Mouse (Mus musculus) hindbrain, embryonic 10.5 days (tissue): ENCODE data around the gene Lbhd2. TPM values are rescaled to one million over a fixed set of nuclear protein-coding genes. Genes with fewer than 3 reads are reported as not detected.

Source experiments
- DNase-seq: peaks from one replicate; pipeline ENCODE4 v3.0.0-alpha.2; 2017; ENCODE audit warnings: low spot score
- H3K27ac ChIP-seq: fragments of 300-500 bp; sonication (generic); 2 replicates; pipeline ENCODE4 v1.5.1; 2016; ENCODE audit warnings: mild to moderate bottlenecking, moderate library complexity
- H3K27me3 ChIP-seq: fragments of 300-500 bp; sonication (generic); 2 replicates; pipeline ENCODE4 v1.6.1; 2016; ENCODE audit warnings: mild to moderate bottlenecking; ENCODE audit not compliant: poor library complexity, insufficient read depth, severe bottlenecking
- H3K36me3 ChIP-seq: fragments of 300-500 bp; sonication (generic); 2 replicates; pipeline ENCODE4 v1.6.1; 2016; ENCODE audit warnings: mild to moderate bottlenecking, moderate library complexity
- H3K4me1 ChIP-seq: fragments of 300-500 bp; sonication (generic); replicated peaks from 2 replicates; pipeline ENCODE4 v1.6.1; 2016; ENCODE audit warnings: mild to moderate bottlenecking
- H3K4me3 ChIP-seq: fragments of 300-500 bp; sonication (generic); 2 replicates; pipeline ENCODE4 v1.5.1; 2016; ENCODE audit warnings: mild to moderate bottlenecking, moderate library complexity
- H3K9me3 ChIP-seq: fragments of 300-500 bp; sonication (generic); 2 replicates; pipeline ENCODE4 v1.6.1; 2016; ENCODE audit warnings: mild to moderate bottlenecking, moderate library complexity
- WGBS: fragments of 180-500 bp; shearing (Covaris S2); methylation state at CpG from one replicate; pipeline ENCODE4 v1.1.7; 2016; 5-methylcytosine and 5-hydroxymethylcytosine counted together
- polyA plus RNA-seq: library from polyadenylated mRNA; unstranded; fragments of >200 nt; fragmentation: Nextera tagmentation; extraction: Ambion mirVana; gene quantifications from 2 replicates; pipeline ENCODE4 v1.2.1, GENCODE M21; 2016

Lbhd2 gene
- polyA plus RNA-seq, 1 experiment from 2014 or later: 0.25 TPM

- WGBS: under 1% methylated on average over 32 of the region's 32 CpGs
- H3K4me1 ChIP-seq: peaks cover 47% of the 10 kb centered on the region
- no peak for DNase-seq
- peak overlapping the region; percentile 96 for H3K4me3 ChIP-seq
- H3K27me3 ChIP-seq: no peaks in the 10 kb centered on the region
- peak overlapping the region; percentile 97 for H3K27ac ChIP-seq
- H3K9me3 ChIP-seq: no peaks in the 10 kb centered on the region
- no peaks in the 10 kb centered on the region for H3K36me3 ChIP-seq
These were observed 28.6 kb upstream of the Lbhd2 start for GRCm38 (mm10) chr12:111377986-111378490.

- no peaks in the 10 kb centered on the region for H3K27me3 ChIP-seq
- peak overlapping the region; percentile 97 for H3K27ac ChIP-seq
- no peak for DNase-seq
- no peaks in the 10 kb centered on the region for H3K36me3 ChIP-seq
- H3K4me1 ChIP-seq: peaks cover 47% of the 10 kb centered on the region
- no peaks in the 10 kb centered on the region for H3K9me3 ChIP-seq
- H3K4me3 ChIP-seq: peak overlapping the region; percentile 96
- 80% methylated on average over 12 of the region's 12 CpGs for WGBS
These were observed 27.8 kb upstream of the Lbhd2 start for GRCm38 (mm10) chr12:111378812-111379211.

GRCm38 (mm10) chr12:111385883-111386641, 20.5 kb upstream of the Lbhd2 start:
- Histone ChIP-seq H3K9me3 (no peaks in the 10 kb centered on the region), H3K27ac (no peak overlapping the region), H3K36me3 (no peaks in the 10 kb centered on the region), H3K4me1 (peaks cover 16% of the 10 kb centered on the region), H3K4me3 (no peak overlapping the region), H3K27me3 (no peaks in the 10 kb centered on the region)
- DNase-seq: no peak
- 87% methylated on average over 13 of the region's 13 CpGs for WGBS

DNA sequence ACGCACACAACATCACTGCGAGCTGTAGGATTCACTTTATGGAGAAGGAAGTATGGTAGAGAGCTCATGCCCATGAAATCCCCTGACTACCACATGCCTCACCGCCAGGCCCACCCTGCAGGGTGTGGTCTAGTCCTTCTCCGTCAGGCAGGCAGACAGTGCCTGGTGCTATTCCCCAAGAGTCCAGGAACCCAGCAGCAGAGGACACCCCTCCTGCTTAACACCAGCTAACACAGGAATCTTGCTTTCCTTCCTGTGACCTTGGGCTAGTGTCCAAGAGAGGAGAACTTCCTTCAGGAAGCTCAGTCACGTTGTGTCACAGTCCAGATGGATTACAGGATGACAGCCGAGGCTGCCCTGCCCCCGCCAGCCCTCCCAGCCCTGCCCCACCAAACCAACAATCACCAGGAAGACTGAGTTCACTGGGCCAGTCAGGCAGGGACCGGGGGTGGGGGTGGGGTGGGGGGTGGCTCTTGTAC, 19.9 kb upstream of the Lbhd2 start:
- WGBS: 70% methylated on average over 8 of the region's 8 CpGs
- no peak for DNase-seq
- Histone ChIP-seq H3K36me3 (no peaks in the 10 kb centered on the region), H3K4me1 (peaks cover 11% of the 10 kb centered on the region), H3K27me3 (no peaks in the 10 kb centered on the region), H3K27ac (no peak overlapping the region), H3K9me3 (no peaks in the 10 kb centered on the region), H3K4me3 (no peak overlapping the region)

- Histone ChIP-seq H3K9me3 (no peaks in the 10 kb centered on the region), H3K36me3 (no peaks in the 10 kb centered on the region), H3K27me3 (no peaks in the 10 kb centered on the region), H3K4me1 (peaks cover 11% of the 10 kb centered on the region), H3K4me3 (no peak overlapping the region), H3K27ac (no peak overlapping the region)
- WGBS: 89% methylated on average over 4 of the region's 4 CpGs
- no peak for DNase-seq
These were observed 19.5 kb upstream of the Lbhd2 start for GRCm38 (mm10) chr12:111387146-111387545.

DNA sequence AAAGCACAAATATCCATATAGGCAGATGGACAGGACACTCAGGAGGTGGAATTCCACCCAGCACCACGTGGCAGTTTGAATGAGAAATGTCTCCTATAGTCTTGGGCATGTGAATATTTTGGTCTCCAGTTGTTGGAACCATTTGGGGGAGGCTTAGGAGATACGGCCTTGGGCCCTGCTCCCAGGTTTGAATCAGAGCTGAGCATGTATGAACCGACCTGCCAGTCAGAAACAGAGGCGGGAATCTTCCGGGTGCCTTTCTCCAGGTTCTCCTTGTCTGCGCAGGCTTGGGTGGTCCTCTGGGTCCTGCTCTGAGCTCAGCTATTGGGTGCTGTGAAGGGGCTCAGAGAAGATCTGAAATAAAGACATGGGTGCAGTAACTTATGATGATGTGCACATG, 12.6 kb upstream of the Lbhd2 start:
- Histone ChIP-seq H3K4me3 (no peak overlapping the region), H3K9me3 (no peaks in the 10 kb centered on the region), H3K36me3 (no peaks in the 10 kb centered on the region), H3K4me1 (no peaks in the 10 kb centered on the region), H3K27me3 (peaks cover 16% of the 10 kb centered on the region), H3K27ac (no peak overlapping the region)
- no peak for DNase-seq
- 84% methylated on average over 6 of the region's 6 CpGs for WGBS

GRCm38 (mm10) chr12:111396997-111397396, 9.6 kb upstream of the Lbhd2 start:
- Histone ChIP-seq H3K27ac (no peak overlapping the region), H3K4me3 (no peak overlapping the region), H3K27me3 (peaks cover 24% of the 10 kb centered on the region), H3K4me1 (peaks cover 5% of the 10 kb centered on the region), H3K36me3 (no peaks in the 10 kb centered on the region), H3K9me3 (no peaks in the 10 kb centered on the region)
- WGBS: 74% methylated on average over 5 of the region's 5 CpGs
- DNase-seq: no peak

GRCm38 (mm10) chr12:111401454-111402184, 5.0 kb upstream of the Lbhd2 start:
- Histone ChIP-seq H3K27ac (no peak overlapping the region), H3K4me1 (peaks cover 11% of the 10 kb centered on the region), H3K9me3 (no peaks in the 10 kb centered on the region), H3K27me3 (peaks cover 43% of the 10 kb centered on the region), H3K36me3 (no peaks in the 10 kb centered on the region), H3K4me3 (no peak overlapping the region)
- peak; percentile 78 for DNase-seq
- 23% methylated on average over 15 of the region's 15 CpGs for WGBS

- 64% methylated on average over 10 of the region's 10 CpGs for WGBS
- H3K4me1 ChIP-seq: peaks cover 26% of the 10 kb centered on the region
- H3K27ac ChIP-seq: no peak overlapping the region
- peaks cover 62% of the 10 kb centered on the region for H3K27me3 ChIP-seq
- H3K9me3 ChIP-seq: no peaks in the 10 kb centered on the region
- no peaks in the 10 kb centered on the region for H3K36me3 ChIP-seq
- H3K4me3 ChIP-seq: no peak overlapping the region
- DNase-seq: no peak
These were observed 1.7 kb upstream of the Lbhd2 start for GRCm38 (mm10) chr12:111404880-111405279.

DNA sequence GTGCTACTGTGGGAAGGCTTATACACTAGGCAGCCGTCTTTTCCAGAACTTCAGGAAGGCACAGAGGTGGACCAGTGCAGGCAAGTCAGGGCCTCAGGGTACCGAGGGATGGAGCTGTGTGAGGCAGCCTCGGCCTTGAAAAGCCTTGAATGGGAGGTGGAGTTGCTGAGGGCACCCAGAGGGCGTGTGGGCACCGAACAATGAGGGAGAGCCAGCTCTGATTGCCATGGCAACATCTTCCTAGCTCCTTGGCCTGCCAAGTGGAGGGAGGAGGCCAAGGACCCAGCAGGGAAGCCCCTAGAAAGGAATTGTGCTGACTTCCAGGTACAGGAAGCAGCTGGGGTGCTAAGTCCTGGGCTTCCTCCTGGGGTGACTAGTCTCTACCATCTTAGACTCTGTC, 3.0 kb downstream of the Lbhd2 start:
- no peak for DNase-seq
- peaks cover 39% of the 10 kb centered on the region for H3K4me1 ChIP-seq
- no peak overlapping the region for H3K4me3 ChIP-seq
- WGBS: 15% methylated on average over 5 of the region's 5 CpGs
- H3K36me3 ChIP-seq: no peaks in the 10 kb centered on the region
- peaks cover 71% of the 10 kb centered on the region for H3K27me3 ChIP-seq
- H3K27ac ChIP-seq: no peak overlapping the region
- no peaks in the 10 kb centered on the region for H3K9me3 ChIP-seq

DNA sequence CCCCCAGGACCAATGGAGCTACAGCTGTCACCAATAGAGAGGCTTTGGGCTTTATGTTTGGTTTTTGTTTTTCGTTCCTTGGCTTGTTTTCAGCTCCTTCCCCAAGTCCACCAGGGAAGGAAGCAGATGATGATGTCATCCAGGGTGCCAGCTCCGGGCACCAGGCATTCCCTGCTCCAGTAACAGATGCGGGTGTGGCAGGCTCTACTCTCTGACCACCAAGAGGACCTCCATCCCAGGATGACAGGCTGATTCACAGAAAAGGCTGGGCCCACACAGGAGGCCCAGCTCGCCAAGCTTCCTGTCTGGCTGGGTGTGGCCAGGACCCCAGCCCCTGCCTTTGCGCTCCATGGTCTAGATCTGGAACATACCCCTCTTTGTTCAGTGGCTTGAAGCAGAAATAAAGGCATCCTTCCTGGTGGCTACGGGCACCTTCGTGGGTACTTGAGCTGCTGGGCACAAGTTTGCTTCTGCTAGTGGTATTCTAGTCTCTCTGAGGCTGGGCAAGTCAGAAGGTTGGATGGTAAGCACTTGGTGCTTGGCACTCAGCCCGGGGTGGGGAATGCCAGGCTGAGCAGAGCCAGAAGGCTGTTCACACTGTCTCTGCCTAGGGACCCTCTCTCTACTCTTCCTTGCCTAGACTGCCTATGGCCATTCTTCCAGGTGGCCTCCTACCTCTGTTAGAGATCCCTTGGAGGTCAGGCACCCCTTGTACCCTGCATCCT, 5.2 kb downstream of the Lbhd2 start:
- no peak for DNase-seq
- H3K4me3 ChIP-seq: no peak overlapping the region
- H3K27ac ChIP-seq: no peak overlapping the region; the same call in 1 of the 2 replicates
- no peaks in the 10 kb centered on the region for H3K9me3 ChIP-seq
- H3K36me3 ChIP-seq: no peaks in the 10 kb centered on the region
- peaks cover 67% of the 10 kb centered on the region for H3K27me3 ChIP-seq
- peaks cover 42% of the 10 kb centered on the region for H3K4me1 ChIP-seq
- WGBS: 84% methylated on average over 8 of the region's 8 CpGs

DNA sequence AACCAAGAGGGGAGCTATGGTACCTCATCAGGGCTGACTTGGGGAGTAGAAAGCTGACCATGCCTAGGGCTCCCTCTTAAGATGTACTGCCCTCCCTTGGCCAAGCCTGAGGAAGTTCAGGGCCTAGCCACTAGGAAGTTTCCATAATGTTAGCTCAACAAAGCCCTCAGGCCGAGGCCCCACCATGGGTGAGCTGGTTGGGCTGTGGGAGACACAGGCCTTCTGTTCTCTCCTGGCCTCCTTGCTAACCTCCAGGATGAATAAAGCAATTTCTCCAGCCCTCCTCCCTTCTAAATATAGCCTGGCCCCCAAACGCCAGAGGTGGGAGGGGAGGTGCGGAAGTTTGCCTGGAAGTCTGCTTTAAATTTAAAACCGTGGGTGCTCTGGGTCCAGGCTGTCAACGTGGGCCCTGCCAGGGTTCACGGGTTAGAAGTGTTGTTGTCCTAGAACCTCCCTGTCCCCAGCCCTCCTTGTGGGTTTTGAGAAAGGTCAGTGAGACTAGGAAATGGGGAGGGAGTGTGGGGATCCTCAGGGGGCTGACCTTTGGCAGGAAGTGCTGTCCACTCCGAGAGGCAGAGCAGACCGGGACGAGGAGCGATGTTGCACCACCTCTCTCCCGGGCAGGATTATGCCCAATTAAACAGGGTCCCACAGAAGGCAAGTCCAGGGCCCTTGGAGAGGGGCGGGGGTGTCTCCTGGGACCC, 6.1 kb downstream of the Lbhd2 start:
- Histone ChIP-seq H3K9me3 (no peaks in the 10 kb centered on the region), H3K27me3 (peaks cover 62% of the 10 kb centered on the region), H3K36me3 (no peaks in the 10 kb centered on the region), H3K27ac (peak overlapping the region; percentile 77), H3K4me3 (peak overlapping the region; percentile 50), H3K4me1 (peaks cover 48% of the 10 kb centered on the region)
- DNase-seq: no peak
- 15% methylated on average over 12 of the region's 12 CpGs for WGBS
